Mouse (Mus musculus): Measurements from ENCODE around the gene Zfpl1. TPM values are rescaled to one million over a fixed set of nuclear protein-coding genes. Genes with fewer than 3 reads are reported as not detected.
A peak's percentile ranks its signal among the peaks of the same experiment; 100 is the strongest.
"Not testable (repeated sequence)": the region's sequence is repeated elsewhere in the genome, so short reads cannot be mapped to it uniquely, and the experiment has no call there.

Gene Zfpl1
- total and polyA plus RNA-seq, 3 experiments, result 38.9 to 122 (median 43.5) TPM

GRCm38 (mm10) chr19:6058513-6058912 is 26.2 kb downstream of the Zfpl1 start:
- no peak for DNase-seq

- DNase-seq, result peak; percentile 99
Measured at GRCm38 (mm10) chr19:6057313-6058096, 27.3 kb downstream of the Zfpl1 start, which contains the start of the genes Mrpl49 and Fau. Gene Mrpl49 (minus strand): TSS chr19:6057785. Gene Fau (plus strand): TSS chr19:6057844.

GRCm38 (mm10) chr19:6056696-6057095 is 28.1 kb downstream of the Zfpl1 start:
- DNase-seq, result no peak

- DNase-seq, result no peak
Measured at GRCm38 (mm10) chr19:6054296-6054695, 30.5 kb downstream of the Zfpl1 start.

- peak; percentile 47 for DNase-seq
Measured at GRCm38 (mm10) chr19:6052516-6052915, 32.2 kb downstream of the Zfpl1 start.

- DNase-seq, result no peak
Measured at GRCm38 (mm10) chr19:6048681-6049410, 35.9 kb downstream of the Zfpl1 start.

- DNase-seq, result no peak
Measured at GRCm38 (mm10) chr19:6047899-6048166, 36.9 kb downstream of the Zfpl1 start.

GRCm38 (mm10) chr19:6047154-6047898 is 37.4 kb downstream of the Zfpl1 start:
- DNase-seq, result peak; percentile 35

- DNase-seq, result peak; percentile 95
Measured at GRCm38 (mm10) chr19:6046294-6047153, 38.2 kb downstream of the Zfpl1 start, which contains the start of gene Syvn1. Gene Syvn1 (plus strand): TSS chr19:6046576.

- no peak for DNase-seq
Measured at GRCm38 (mm10) chr19:6045366-6046293, 39.1 kb downstream of the Zfpl1 start.

GRCm38 (mm10) chr19:6044102-6044501 is 40.7 kb downstream of the Zfpl1 start:
- DNase-seq, result not testable (repeated sequence)

GRCm38 (mm10) chr19:6042293-6042692 is 42.5 kb downstream of the Zfpl1 start:
- DNase-seq, result no peak

- DNase-seq, result no peak
Measured at GRCm38 (mm10) chr19:6040002-6040401, 44.8 kb downstream of the Zfpl1 start.

GRCm38 (mm10) chr19:6038326-6038725 is 46.4 kb downstream of the Zfpl1 start:
- DNase-seq, result no peak

GRCm38 (mm10) chr19:6037695-6038094 is 47.1 kb downstream of the Zfpl1 start:
- no peak for DNase-seq

GRCm38 (mm10) chr19:6035966-6036585 is 48.7 kb downstream of the Zfpl1 start:
- no peak for DNase-seq

Data from adrenal gland, adult 2 months (tissue).